Mouse (Mus musculus) hindbrain, embryonic 12.5 days (tissue): ENCODE data around the gene BC067074. TPM values are rescaled to one million over a fixed set of nuclear protein-coding genes. Genes with fewer than 3 reads are reported as not detected.

Experiments
- ATAC-seq: fragments of 200-750 bp; cut with Nextera tagmentation; 2 replicates; pipeline ENCODE4 v1.8.0; 2017; ENCODE audit warnings: moderate TSS enrichment; ENCODE audit not compliant: low FRiP score
- H3K27ac ChIP-seq: fragments of 300-500 bp; sonication (generic); 2 replicates; pipeline ENCODE4 v1.5.1; 2016; ENCODE audit warnings: mild to moderate bottlenecking
- H3K27me3 ChIP-seq: fragments of 300-500 bp; sonication (generic); 2 replicates; pipeline ENCODE4 v1.6.1; 2016; ENCODE audit warnings: mild to moderate bottlenecking
- H3K36me3 ChIP-seq: fragments of 300-500 bp; sonication (generic); 2 replicates; pipeline ENCODE4 v1.6.1; 2016; ENCODE audit warnings: mild to moderate bottlenecking
- H3K4me1 ChIP-seq: fragments of 300-500 bp; sonication (generic); 2 replicates; pipeline ENCODE4 v1.6.1; 2016
- H3K4me2 ChIP-seq: fragments of 300-500 bp; sonication (generic); replicated peaks from 2 replicates; pipeline ENCODE4 v1.6.1; 2016; ENCODE audit warnings: mild to moderate bottlenecking
- H3K4me3 ChIP-seq: fragments of 300-500 bp; sonication (generic); 2 replicates; pipeline ENCODE4 v1.5.1; 2016; ENCODE audit warnings: mild to moderate bottlenecking
- H3K9ac ChIP-seq: fragments of 300-500 bp; sonication (generic); 2 replicates; pipeline ENCODE4 v1.6.1; 2016; ENCODE audit warnings: mild to moderate bottlenecking, moderate library complexity
- H3K9me3 ChIP-seq: fragments of 300-500 bp; sonication (generic); replicated peaks from 2 replicates; pipeline ENCODE4 v1.6.1; 2016; ENCODE audit warnings: mild to moderate bottlenecking
- WGBS: fragments of 180-500 bp; shearing (Covaris S2); methylation state at CpG from one replicate; pipeline ENCODE4 v1.1.7; 2016; 5-methylcytosine and 5-hydroxymethylcytosine counted together
- polyA plus RNA-seq: library from polyadenylated mRNA; unstranded; fragments of >200 nt; fragmentation: Nextera tagmentation; extraction: Ambion mirVana; gene quantifications from 2 replicates; pipeline ENCODE4 v1.2.1, GENCODE M21; 2016

Gene BC067074
- polyA plus RNA-seq, 1 experiment from 2014 or later: 3.5 TPM

DNA sequence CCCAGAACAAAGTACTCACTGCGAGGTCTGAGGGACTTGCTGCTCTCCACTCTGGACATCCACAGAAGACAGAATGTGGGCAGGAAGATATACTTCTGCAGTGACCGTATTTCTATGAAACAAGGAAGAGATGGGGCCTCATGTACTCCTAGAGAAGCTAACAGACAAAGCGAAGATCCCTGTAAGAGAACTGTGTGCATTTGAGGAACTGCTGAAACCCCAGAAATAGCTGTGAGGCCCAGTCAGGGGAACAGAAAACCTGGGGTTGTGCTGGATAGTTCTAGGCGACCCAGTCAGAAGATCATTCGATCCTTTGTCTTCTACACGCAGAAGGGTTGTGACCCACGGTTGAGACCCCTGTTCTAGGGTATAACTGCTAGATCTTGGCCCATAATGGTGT is 130.9 kb downstream of the BC067074 start:
- 88% methylated on average over 7 of the region's 7 CpGs for WGBS
- Histone ChIP-seq H3K9ac (no peak overlapping the region), H3K27ac (no peak overlapping the region), H3K4me3 (no peak overlapping the region), H3K4me2 (no peak overlapping the region), H3K4me1 (no peaks in the 10 kb centered on the region), H3K27me3 (no peaks in the 10 kb centered on the region), H3K9me3 (no peaks in the 10 kb centered on the region), H3K36me3 (no peaks in the 10 kb centered on the region)
- no peak for ATAC-seq

DNA sequence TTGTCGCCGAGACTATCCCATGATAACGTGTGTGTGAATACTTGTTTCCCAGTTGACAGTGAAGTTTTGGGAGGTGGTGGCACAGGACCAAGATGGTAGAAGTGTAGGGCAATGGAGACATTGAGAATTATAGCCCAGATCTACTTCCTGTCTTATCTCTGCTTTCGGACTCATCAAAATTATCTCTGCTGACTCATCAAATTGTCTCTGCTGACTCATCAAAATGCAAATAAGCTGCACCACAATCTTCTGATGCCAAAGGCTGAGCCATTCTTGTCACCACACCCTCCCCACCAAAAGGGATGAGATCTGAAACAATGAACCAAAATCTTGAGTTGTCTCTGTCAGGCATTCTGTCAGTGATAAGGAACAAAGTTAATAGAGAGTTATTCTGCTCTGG is 132.9 kb downstream of the BC067074 start:
- no peaks in the 10 kb centered on the region for H3K9me3 ChIP-seq
- H3K4me2 ChIP-seq: no peak overlapping the region
- H3K9ac ChIP-seq: no peak overlapping the region
- no peaks in the 10 kb centered on the region for H3K36me3 ChIP-seq
- no peak overlapping the region for H3K27ac ChIP-seq
- 96% methylated on average over 4 of the region's 4 CpGs for WGBS
- ATAC-seq: no peak
- H3K4me3 ChIP-seq: no peak overlapping the region
- no peaks in the 10 kb centered on the region for H3K27me3 ChIP-seq
- no peaks in the 10 kb centered on the region for H3K4me1 ChIP-seq

Other genes starting within 250 kb of the BC067074 start
- 110 and 116 TPM in 2 replicates for gene Gpx8, start 246.7 kb upstream of the BC067074 start, polyA plus RNA-seq
- not detected in 2 replicates for gene Gzma, start 192.2 kb upstream of the BC067074 start, polyA plus RNA-seq
- gene Esm1, start 83.5 kb upstream of the BC067074 start, polyA plus RNA-seq: 1.5 and 1.8 TPM in 2 replicates
- not detected in 2 replicates for gene Gzmk, start 67.3 kb upstream of the BC067074 start, polyA plus RNA-seq